Mouse (Mus musculus): Measurements from ENCODE around the gene Opn1sw.

DNA sequence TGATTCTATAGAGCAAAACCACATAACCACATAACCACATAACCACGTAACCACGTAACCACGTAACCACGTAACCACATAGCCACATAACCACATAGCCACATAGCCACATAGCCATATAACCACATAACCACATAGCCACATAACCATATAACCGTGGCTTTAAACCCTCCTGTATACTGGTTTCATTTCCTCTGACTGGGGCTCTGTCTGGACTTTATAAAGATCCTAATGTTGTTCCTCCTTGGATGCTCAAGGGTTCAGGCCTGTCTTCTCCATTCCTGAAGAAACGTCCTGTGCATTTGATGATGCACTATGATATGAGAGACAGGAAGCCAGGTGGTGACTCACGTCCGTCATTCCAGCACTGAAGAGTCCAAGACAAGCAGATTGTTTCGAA is 61.3 kb downstream of the Opn1sw start:
- TF ChIP-seq POLR2AphosphoS2 (IDR thresholded peaks at IDR 0.05; ENCODE audit: insufficient read length, low read depth) (no peak), POLR2A (IDR thresholded peaks at IDR 0.05; ENCODE audit: insufficient read length, low read depth) (no peak), E2F4 (IDR thresholded peaks at IDR 0.05; ENCODE audit: insufficient read depth) (no peak), MAX (IDR thresholded peaks at IDR 0.05; ENCODE audit: low read depth) (no peak), USF1 (IDR thresholded peaks at IDR 0.05; ENCODE audit: low read depth) (no peak), TCF12 (IDR thresholded peaks at IDR 0.05; ENCODE audit: insufficient read depth, poor library complexity, severe bottlenecking) (no peak), SRF (IDR thresholded peaks at IDR 0.05; ENCODE audit: control insufficient read depth, insufficient read length, low read depth) (no peak), MYOG (IDR thresholded peaks at IDR 0.05; ENCODE audit: control insufficient read depth in 1 of 3, insufficient read depth in 1 of 3, insufficient read length in 2 of 3, low read depth in 2 of 3) (no peak)

Data from myocyte (in vitro differentiated cells).